Mouse (Mus musculus) kidney, postnatal 0 days (tissue): ENCODE data around the gene Olfm2. TPM values are rescaled to one million over a fixed set of nuclear protein-coding genes. Genes with fewer than 3 reads are reported as not detected.

ENCODE experiments used
- ATAC-seq: fragments of 200-750 bp; cut with Nextera tagmentation; replicated peaks from 2 replicates; pipeline ENCODE4 v1.8.0; 2017; ENCODE audit warnings: low read depth, moderate number of reproducible peaks, moderate TSS enrichment, moderate library complexity; ENCODE audit not compliant: low FRiP score
- DNase-seq: peaks from one replicate; pipeline ENCODE4 v3.0.0-alpha.2; 2016; ENCODE audit warnings: low spot score
- H3K27ac ChIP-seq: fragments of 300-500 bp; sonication (generic); 2 replicates; pipeline ENCODE4 v1.5.1; 2014; ENCODE audit warnings: mild to moderate bottlenecking
- H3K27me3 ChIP-seq: fragments of 300-500 bp; sonication (generic); 2 replicates; pipeline ENCODE4 v1.6.1; 2014; ENCODE audit warnings: low read length, mixed read lengths; ENCODE audit not compliant: insufficient read depth
- H3K36me3 ChIP-seq: fragments of 300-500 bp; sonication (generic); 2 replicates; pipeline ENCODE4 v1.6.1; 2014; ENCODE audit warnings: low read length, mixed read lengths; ENCODE audit not compliant: insufficient read depth
- H3K4me1 ChIP-seq: fragments of 300-500 bp; sonication (generic); replicated peaks from 2 replicates; pipeline ENCODE4 v1.6.1; 2014; ENCODE audit warnings: antibody characterized with exemption, low read length, mixed read lengths; ENCODE audit not compliant: insufficient read depth
- H3K4me2 ChIP-seq: fragments of 300-500 bp; sonication (generic); 2 replicates; pipeline ENCODE4 v1.6.1; 2014; ENCODE audit warnings: mild to moderate bottlenecking, low read length, moderate library complexity, mixed read lengths
- H3K4me3 ChIP-seq: fragments of 300-500 bp; sonication (generic); replicated peaks from 2 replicates; pipeline ENCODE4 v1.5.1; 2014; ENCODE audit warnings: low read depth, low read length
- H3K9ac ChIP-seq: fragments of 300-500 bp; sonication (generic); 2 replicates; pipeline ENCODE4 v1.6.1; 2014; ENCODE audit warnings: low read depth, low read length
- H3K9me3 ChIP-seq: fragments of 300-500 bp; sonication (generic); replicated peaks from 2 replicates; pipeline ENCODE4 v1.6.1; 2016; ENCODE audit warnings: low read length, inconsistent platforms, mixed read lengths
- CTCF ChIP-seq: IDR thresholded peaks from 2 replicates; pipeline ENCODE4 v1.5.1; 2016; ENCODE audit warnings: antibody characterized with exemption, low read depth, mild to moderate bottlenecking, moderate library complexity
- WGBS: fragments of 180-500 bp; shearing (Covaris S2); extraction: QIAGEN DNeasy Blood & Tissue Kit; methylation state at CpG from one replicate; pipeline ENCODE4 v1.1.7; 2014; 5-methylcytosine and 5-hydroxymethylcytosine counted together
- polyA plus RNA-seq: library from polyadenylated mRNA; unstranded; fragments of >200 nt; fragmentation: Nextera tagmentation; extraction: Ambion mirVana; gene quantifications from 2 replicates; pipeline ENCODE4 v1.2.1, GENCODE M21; 2015

Olfm2 gene
- polyA plus RNA-seq, 1 experiment from 2014 or later: 3.4 TPM

DNA sequence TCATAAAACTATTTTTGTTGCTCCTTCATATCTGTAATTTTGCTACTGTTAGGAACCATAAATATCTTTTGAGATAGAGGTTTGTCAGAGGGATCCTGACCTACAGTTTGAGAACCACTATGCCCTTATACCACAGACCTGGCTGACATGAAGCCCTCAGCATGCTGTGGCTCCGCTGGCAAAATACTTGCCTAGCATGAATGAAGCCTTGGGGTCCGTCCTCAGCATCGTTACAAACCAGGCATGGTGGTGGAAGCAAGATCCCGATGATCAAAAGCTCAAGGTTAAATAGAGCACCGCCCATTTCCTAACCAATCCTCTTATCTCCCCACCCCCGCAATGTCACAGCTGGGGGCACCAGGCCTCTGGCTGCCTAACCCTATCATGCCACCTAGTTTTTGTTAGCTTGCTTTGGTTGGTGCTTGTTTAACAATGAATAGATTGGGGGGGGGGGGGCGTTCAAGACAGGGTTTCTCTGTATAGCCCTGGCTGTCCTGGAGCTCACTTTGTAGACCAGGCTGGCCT lies 79.6 kb downstream of the Olfm2 start:
- no peak for ATAC-seq
- Histone ChIP-seq H3K4me1 (0 out of 2 replicates have a peak, but pooled peaks cover 4% of the 10 kb centered on the region), H3K27me3 (no peaks in the 10 kb centered on the region), H3K4me3 (no peak overlapping the region), H3K9me3 (no peaks in the 10 kb centered on the region), H3K36me3 (peaks cover 14% of the 10 kb centered on the region), H3K4me2 (no peak overlapping the region), H3K9ac (no peak overlapping the region), H3K27ac (no peak overlapping the region)
- no peak for TF ChIP-seq CTCF
- no peak for DNase-seq
- 14% methylated on average over 7 of the region's 7 CpGs for WGBS

- Histone ChIP-seq H3K36me3 (peaks cover 14% of the 10 kb centered on the region), H3K4me3 (no peak overlapping the region), H3K9me3 (no peaks in the 10 kb centered on the region), H3K4me1 (0 out of 2 replicates have a peak, but pooled peaks cover 4% of the 10 kb centered on the region), H3K9ac (no peak overlapping the region), H3K27me3 (no peaks in the 10 kb centered on the region), H3K4me2 (no peak overlapping the region), H3K27ac (no peak overlapping the region)
- TF ChIP-seq CTCF: no peak
- 22% methylated on average over 8 of the region's 8 CpGs for WGBS
- no peak for ATAC-seq
- no peak for DNase-seq
These were observed 80.2 kb downstream of the Olfm2 start for GRCm38 (mm10) chr9:20665925-20666324.

GRCm38 (mm10) chr9:20664982-20665637 lies 81.0 kb downstream of the Olfm2 start:
- no peaks in the 10 kb centered on the region for H3K27me3 ChIP-seq
- WGBS: 72% methylated on average over 5 of the region's 5 CpGs
- DNase-seq: no peak
- no peak overlapping the region for H3K4me3 ChIP-seq
- TF ChIP-seq CTCF: no peak
- H3K9me3 ChIP-seq: no peaks in the 10 kb centered on the region
- no peak for ATAC-seq
- no peak overlapping the region for H3K9ac ChIP-seq
- peaks cover 18% of the 10 kb centered on the region for H3K36me3 ChIP-seq
- no peak overlapping the region for H3K27ac ChIP-seq
- no peak overlapping the region for H3K4me2 ChIP-seq
- 0 out of 2 replicates have a peak, but pooled peaks cover 4% of the 10 kb centered on the region for H3K4me1 ChIP-seq

GRCm38 (mm10) chr9:20664366-20664765 lies 81.8 kb downstream of the Olfm2 start:
- no peak overlapping the region for H3K9ac ChIP-seq
- DNase-seq: no peak
- peaks cover 20% of the 10 kb centered on the region for H3K36me3 ChIP-seq
- no peak for ATAC-seq
- no peak overlapping the region for H3K4me2 ChIP-seq
- no peak for TF ChIP-seq CTCF
- no peaks in the 10 kb centered on the region for H3K27me3 ChIP-seq
- 35% methylated on average over 2 of the region's 2 CpGs for WGBS
- H3K4me3 ChIP-seq: no peak overlapping the region
- no peaks in the 10 kb centered on the region for H3K9me3 ChIP-seq
- no peak overlapping the region for H3K27ac ChIP-seq
- 0 out of 2 replicates have a peak, but pooled peaks cover 4% of the 10 kb centered on the region for H3K4me1 ChIP-seq

DNA sequence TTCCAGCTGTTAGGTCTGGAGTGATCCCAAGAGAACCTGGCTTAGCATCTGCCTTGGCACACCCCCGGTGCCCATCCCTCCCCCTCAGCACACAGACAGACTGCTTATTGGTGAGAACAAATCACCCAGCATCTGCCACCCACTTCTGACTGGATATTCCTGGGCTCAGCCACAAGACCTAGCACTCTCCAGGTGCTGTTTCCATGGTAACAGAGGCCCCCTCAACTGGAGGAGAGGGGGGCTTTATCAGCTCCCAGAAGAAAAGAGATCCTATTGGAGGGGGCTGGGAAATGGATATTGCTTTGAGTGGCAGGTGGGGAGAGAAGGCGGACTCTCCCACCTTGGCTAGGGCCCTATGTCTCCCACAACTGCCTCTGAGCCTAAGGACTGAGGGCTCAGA lies 82.2 kb downstream of the Olfm2 start:
- Histone ChIP-seq H3K9me3 (no peaks in the 10 kb centered on the region), H3K4me3 (no peak overlapping the region), H3K27me3 (no peaks in the 10 kb centered on the region), H3K4me2 (no peak overlapping the region), H3K4me1 (0 out of 2 replicates have a peak, but pooled peaks cover 4% of the 10 kb centered on the region), H3K9ac (no peak overlapping the region), H3K36me3 (peaks cover 21% of the 10 kb centered on the region), H3K27ac (no peak overlapping the region)
- TF ChIP-seq CTCF: no peak
- 70% methylated on average over 2 of the region's 2 CpGs for WGBS
- DNase-seq (no peak), ATAC-seq (no peak)

- Histone ChIP-seq H3K27me3 (no peaks in the 10 kb centered on the region), H3K9me3 (no peaks in the 10 kb centered on the region), H3K36me3 (peaks cover 21% of the 10 kb centered on the region), H3K4me2 (no peak overlapping the region), H3K9ac (no peak overlapping the region), H3K4me3 (no peak overlapping the region), H3K4me1 (0 out of 2 replicates have a peak, but pooled peaks cover 4% of the 10 kb centered on the region), H3K27ac (no peak overlapping the region)
- DNase-seq (no peak), ATAC-seq (no peak; the same call in 1 of the 2 replicates)
- TF ChIP-seq CTCF: no peak
- WGBS: 44% methylated on average over 8 of the region's 8 CpGs
These were observed 83.3 kb downstream of the Olfm2 start for GRCm38 (mm10) chr9:20662874-20663273.
